Mouse (Mus musculus): Measurements from ENCODE around the gene Gdf3.
"Not testable (repeated sequence)": the region's sequence is repeated elsewhere in the genome, so short reads cannot be mapped to it uniquely, and the experiment has no call there.

Gene Gdf3

DNA sequence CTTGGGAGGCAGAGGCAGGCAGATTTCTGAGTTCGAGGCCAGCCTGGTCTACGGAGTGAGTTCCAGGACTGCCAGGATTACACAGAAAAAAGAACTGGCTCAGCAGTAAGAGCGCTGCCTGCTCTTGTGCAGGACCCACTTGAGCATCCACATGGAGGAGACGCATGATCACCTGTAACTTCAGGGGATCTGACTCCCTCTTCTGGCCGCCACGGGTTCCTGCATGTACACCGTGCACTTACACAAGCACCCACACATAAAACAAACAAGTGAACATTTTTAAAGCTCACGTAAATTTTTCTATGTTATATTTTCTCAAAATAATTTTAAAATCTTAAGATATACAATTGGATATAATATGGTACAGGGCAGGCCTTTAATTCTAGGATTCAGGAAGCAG, 4.4 kb downstream of the Gdf3 start:
- DNase-seq (ENCODE audit: low spot score in 2 of 2): no peak

DNA sequence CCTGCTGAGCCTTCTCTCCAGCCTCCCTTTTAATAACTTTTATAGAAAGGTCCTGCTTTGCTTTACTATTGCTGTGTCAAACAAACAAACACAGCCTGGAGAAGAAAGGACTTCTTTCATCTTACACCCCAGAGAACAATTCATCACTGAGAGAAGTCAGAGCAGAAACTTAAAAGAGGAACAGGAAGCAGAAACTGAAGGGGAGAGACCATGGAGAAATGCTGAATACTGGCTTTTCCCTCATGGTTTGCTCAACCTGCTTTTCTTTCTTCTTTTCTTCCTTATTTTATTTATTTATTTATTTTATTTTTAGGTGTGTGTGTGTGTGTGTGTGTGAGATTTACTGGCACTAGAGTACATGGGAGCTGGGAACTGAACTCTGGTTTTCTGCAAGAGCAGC, 5.6 kb downstream of the Gdf3 start:
- no peak for DNase-seq (ENCODE audit: low spot score in 2 of 2)

DNA sequence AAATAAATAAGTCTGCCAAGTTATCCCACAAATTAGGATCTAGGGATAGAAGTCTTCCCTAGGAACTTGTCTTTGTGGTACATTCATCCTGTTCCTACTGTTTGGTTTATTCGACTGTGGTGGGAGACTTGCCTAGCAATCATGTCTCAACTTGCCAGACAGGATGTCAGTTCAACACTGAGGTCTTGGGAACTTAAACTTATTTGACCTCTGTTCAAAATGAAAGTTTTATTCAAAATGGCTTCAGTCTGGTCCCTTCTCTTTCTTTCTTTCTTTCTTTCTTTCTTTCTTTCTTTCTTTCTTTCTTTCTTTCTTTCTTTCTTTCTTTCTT, 6.9 kb downstream of the Gdf3 start:
- no peak for DNase-seq (ENCODE audit: low spot score in 2 of 2)

DNA sequence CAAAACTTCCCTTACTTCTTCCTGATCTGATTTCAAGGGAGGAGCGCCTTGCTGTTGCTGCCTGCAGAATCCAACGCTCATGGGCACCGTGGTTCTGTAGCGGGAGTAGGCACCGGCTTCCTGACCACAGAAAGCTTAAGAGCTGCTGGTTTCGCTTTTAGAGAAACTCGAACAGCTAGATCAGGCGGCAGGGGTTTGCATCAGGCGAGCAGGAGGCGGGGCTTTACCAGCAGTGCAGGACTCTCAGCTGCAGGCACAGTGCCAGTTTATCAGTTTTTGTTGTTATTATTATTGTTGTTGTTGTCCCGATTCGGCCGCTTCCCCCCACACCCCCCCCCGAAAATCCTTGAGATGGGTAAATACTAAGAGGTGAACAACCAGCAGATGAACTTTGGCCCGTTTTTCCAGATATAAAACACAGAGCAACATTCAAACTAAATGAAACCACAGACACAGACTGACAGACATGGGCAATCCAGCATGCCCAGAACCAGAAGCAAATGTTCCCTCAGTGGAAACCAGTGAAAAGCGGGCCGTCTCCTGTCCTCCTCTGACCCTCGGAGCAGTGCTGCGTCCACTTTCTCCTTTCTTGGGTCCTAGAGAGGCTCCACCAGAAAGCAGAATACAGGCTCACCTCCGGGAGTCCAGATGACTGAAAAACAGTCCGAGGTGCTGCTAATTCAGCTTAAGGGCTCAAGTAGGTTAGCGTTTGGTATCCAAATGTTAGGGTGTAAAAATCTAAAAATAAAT, 7.5 kb downstream of the Gdf3 start, which contains the start of gene Apobec1:
TSS of gene Apobec1 (minus strand) at position 203 of the 750 bp plus-strand sequence.
- DNase-seq (ENCODE audit: low spot score in 2 of 2): peak; percentile 49 to 71

DNA sequence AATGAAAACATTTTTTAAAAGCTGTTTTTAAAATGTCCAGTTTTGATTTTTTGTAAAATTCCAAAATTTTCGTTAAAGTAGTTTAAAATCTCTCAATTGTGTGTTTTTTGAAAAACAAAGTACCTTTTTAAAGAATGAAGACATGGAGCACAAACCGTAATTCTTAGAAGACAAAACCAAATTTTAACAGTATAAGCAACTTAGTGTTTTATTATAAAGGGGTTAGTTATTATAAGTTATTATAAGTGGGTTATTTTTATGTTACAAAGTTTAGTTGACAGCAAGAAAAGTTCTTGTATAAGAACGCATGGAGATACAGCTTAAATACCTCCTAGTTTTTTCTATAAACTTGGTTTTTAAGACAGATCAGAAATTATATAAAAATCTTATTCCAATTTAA, 8.3 kb downstream of the Gdf3 start:
- DNase-seq (ENCODE audit: low spot score in 2 of 2): no peak

DNA sequence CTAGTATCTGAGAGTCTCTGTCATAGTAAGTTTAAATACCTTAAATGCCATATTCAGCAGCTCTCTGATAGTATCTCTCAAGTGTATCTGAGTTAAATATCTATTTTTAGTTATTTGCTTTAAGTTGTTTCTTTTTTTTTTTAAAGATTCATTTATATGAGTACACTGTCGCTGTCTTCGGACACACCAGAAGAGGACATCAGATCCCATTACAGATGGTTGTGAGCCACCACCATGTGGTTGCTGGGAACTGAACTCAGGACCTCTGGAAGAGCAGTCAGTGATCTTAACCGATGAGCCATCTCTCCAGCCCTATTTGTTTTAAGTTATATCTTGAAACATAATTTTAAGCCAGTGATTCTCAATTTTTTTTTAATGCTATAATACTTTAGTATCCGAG, 8.9 kb downstream of the Gdf3 start:
- DNase-seq (ENCODE audit: low spot score in 2 of 2): no peak

DNA sequence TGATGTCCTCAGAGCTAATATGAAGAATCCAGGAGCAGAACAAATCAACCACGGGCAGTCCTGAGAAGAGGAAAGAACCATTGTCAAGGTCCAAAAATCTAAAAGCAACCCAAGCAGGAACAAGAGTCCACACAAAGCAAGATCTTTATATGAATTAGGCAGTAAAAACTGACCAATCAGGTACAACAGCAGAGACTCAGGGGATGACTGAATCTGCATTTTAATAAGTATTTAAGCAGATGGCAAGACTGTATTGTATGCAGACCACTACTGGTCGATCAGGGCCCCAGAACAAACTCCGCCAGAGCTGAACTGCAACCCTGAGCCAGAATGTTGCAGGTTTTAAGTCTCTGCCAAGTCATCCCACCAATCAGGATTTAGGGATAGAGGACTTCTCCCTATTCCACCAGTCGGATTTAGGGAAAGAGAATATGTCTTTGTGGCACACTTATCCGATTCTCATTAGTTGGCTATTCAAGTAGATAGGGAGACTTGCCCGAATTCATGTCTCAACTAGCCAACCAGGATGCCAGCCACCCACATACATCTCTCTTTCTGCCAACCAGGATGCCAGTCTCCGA, 9.7 kb downstream of the Gdf3 start:
- no peak for DNase-seq (ENCODE audit: low spot score in 2 of 2)

DNA sequence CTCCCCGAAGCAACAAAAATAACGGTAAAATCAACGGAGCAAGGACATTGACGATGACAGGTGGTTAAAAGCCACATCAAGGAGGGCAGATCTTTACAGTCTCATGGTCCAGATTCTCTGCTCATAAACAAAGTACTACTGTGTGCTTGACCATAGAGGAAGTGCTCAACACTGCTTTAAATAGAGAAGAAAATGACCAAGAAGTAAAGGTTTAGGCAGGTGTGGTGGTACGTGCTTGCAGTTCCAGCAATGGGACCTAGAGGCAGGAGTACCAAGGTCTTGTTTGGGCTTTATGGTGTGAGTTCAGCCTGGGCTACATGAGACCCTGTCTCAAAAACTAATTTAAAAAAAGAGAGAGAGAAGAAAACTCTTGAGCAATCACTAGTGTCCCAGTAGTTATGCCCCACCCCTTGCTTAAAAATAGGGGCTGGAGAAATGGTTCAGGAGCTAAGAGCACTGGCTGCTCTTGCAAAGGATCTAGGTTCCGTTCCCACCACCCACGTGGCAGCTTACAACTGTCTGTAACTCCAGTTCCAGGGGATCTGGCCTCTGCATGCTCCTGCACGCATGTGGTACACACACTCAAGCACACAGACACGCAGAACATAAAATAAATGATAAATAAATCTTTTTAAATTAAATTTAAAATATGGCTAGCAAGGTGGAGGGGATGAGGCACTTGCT, 10.7 kb downstream of the Gdf3 start:
- DNase-seq (ENCODE audit: low spot score in 2 of 2): no peak

DNA sequence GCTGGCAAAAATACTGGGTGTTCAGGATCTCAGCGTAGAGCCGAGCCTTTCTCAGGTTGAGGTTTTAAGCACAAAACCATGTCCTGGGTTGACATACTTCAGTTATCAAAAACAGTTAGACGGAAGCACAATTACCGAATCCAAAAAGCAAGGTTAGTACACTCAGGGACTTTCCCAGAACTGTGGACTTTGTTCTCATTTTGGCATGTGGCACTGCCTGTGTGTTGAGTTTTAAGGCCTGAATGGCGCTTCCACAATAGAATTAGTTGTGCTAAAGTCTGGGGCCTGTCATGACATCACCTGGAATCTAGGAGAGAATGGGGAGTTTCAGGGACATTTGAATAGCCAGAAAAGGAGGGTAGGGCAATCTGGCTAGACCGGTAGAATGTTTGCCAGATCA, 11.5 kb downstream of the Gdf3 start:
- DNase-seq (ENCODE audit: low spot score in 2 of 2): no peak

DNA sequence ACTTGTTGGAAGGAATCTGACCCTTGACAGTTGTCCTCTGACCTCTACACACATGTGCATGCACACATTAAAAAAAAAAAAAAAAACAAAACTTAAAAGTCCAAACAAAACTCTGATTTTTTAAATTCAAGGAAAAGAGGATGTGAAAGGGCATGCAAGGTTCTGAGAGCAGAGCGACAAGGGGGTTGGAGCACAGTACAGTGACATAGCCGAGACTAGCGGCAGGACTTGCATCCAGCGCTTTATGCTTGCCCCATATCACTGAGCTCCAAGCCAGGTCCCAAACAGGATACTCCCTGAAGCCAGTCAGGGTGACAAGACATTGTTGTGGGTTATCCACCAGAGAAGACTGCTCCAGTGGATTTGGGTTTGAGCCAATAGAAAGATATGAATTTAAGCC, 11.9 kb downstream of the Gdf3 start:
- DNase-seq (ENCODE audit: low spot score in 2 of 2): no peak

DNA sequence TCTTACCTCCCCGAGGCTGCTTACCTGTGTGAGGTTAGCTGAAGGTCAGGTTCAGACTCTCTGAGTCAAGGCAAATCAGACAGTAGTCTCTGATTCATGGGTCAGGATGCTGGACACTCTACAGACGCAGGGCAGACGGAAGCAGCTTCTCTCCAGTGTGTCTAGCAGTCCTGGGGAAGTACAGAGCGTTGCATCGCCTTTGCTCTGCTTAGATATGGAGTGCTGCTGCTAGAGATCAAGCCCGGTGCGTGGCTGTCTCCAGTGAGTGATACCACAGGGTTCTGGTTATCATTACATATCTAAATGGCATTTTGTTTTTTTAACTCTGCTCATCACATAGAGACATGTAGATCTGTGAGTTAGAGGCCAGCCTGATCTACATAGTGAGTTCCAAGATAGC, 13.3 kb downstream of the Gdf3 start:
- no peak for DNase-seq (ENCODE audit: low spot score in 2 of 2)

DNA sequence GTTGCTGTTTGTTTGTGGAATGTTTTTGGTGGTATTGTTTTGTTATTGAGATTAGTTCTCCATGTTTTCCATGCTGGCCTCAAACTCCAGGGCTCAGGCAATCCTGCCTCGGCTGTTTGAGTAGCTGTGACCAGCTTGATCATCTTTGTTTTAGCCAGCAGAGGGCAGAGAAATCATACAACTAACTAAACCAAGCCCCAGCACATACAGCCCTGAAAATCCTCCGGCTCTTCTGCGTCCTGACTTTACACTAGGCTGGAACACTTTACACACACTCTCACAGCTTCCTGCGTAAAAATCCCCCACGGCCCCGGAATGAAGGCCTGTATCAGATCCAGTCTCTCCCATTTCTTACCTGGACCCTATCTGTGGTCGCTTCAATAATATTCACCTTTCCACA, 14.2 kb downstream of the Gdf3 start:
- DNase-seq (ENCODE audit: low spot score in 2 of 2): no peak

DNA sequence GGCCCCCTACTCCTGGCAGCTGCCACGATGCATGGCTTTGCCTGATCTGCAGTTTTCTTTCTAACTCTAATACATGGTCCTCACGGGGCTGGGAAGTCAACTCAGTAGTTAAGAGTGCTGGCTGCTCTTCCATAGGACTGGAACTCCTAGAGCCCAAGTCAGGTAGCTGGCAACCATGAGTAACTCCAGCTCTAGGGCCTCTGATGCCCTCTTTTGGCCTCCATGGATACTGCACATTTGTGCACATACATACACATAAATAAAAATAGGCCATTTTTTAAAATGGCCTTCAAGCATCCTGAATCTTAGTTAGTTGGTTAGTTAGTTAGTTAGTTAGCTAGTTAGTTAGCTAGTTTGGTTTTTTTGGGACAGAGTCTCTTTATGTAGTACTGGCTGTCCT, 17.0 kb downstream of the Gdf3 start:
- DNase-seq (ENCODE audit: low spot score in 2 of 2): no peak

DNA sequence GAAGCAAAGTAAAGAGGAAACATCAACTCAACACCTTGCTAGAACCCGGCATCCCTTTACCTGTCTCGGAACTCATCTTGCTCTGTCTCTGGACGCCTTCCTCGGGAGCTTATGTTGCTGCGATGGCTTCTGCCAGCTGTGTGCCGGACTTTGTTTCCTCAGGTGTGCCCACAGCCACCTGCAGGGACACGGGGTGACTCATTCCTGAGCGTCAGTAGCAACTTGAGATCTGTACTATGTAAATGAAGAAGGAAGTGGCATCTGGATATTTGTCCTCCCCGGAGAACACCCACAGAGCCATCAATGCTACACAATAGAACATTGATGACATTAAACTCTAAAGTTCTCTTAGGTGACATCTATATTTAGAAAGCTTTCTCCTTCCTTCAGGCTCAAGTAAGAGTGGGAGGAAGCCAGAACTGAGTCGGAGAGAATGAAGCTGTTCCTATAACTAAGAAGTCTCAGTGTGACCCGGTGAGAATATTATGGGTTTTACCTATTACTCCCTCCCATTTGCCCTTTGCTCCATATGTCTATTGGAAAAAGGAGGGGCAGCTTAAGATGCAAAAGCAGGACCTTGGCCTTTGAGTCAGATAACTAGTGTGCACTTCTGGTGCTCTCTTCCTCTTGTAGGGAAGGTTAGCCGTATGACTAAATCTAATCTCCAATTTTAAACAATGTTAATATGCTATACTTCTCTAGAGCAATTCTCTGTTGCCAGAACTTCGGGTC, 18.7 kb downstream of the Gdf3 start:
- no peak for DNase-seq (ENCODE audit: low spot score in 2 of 2)

DNA sequence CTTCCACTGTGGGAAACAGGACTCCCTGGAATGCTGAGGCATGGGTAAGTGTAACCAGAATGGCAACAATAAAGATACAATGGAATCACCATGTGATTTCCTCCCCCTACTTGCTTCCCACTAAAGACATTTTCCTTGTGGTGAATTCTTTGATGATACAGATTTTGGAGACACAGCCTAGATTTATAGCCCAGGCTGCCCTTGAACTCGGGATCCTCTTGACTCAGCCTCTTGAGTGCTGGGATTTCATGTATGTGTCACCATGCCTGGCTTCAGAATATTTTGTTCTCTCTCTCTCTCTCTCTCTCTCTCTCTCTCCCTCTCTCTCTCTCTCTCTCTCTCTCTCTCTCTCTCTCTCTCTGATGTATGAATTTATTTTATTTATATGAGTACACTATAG, 30.8 kb downstream of the Gdf3 start:
- no peak for DNase-seq (ENCODE audit: low spot score in 2 of 2)

DNA sequence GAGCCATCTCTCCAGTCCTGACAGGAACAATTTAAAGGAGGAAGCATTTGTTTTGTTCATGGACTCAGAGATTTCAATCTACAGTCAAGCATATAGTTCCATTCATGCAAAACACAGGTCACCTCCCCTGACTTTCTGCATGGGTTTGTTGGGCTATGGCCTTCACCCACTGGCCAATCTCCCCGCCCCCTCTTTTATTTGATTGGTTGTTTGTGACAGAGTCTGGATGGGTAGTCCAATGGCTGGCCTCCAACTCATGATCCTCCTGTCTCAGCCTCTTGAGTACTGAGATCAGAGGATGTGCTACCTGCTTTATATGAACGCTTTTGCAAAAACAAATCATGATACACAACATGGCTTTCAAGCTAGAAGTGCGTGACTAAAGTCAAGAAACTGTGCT, 32.9 kb downstream of the Gdf3 start:
- no peak for DNase-seq (ENCODE audit: low spot score in 2 of 2)

DNA sequence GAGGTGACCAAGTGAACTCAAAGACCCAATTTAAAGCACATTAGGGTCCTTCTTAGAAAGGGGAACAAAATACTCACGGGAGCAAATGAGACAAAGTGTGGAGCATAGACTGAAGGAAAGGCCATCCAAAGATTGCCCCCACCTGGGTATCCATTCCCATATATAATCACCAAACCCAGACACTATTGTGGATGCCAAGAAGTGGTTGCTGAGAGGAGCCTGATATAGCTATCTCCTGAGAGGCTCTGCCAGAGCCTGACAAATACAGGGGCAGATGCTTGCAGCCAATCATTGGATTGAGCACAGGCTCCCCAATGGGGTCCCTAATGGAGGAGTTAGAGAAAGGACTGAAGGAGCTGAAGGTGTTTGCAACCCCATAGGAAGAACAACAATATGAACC, 34.9 kb downstream of the Gdf3 start:
- DNase-seq (ENCODE audit: low spot score in 2 of 2): not testable (repeated sequence)

DNA sequence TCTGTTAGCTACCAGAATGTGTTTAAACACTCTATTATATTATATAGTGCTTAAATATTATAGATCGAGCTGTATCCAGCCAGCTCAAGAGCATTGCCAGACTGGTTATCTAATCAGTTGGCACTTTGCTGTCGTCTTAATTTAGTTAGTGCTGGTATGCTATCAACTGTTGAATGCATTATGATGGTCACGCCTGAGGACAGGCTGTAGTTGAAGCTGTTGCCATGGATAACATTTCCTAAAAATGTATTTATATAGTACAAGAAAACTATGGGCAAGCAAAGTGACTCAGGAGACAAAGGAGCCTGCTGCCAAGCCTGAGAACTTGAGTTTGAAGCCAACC, 38.3 kb downstream of the Gdf3 start:
- no peak for DNase-seq (ENCODE audit: low spot score in 2 of 2)

DNA sequence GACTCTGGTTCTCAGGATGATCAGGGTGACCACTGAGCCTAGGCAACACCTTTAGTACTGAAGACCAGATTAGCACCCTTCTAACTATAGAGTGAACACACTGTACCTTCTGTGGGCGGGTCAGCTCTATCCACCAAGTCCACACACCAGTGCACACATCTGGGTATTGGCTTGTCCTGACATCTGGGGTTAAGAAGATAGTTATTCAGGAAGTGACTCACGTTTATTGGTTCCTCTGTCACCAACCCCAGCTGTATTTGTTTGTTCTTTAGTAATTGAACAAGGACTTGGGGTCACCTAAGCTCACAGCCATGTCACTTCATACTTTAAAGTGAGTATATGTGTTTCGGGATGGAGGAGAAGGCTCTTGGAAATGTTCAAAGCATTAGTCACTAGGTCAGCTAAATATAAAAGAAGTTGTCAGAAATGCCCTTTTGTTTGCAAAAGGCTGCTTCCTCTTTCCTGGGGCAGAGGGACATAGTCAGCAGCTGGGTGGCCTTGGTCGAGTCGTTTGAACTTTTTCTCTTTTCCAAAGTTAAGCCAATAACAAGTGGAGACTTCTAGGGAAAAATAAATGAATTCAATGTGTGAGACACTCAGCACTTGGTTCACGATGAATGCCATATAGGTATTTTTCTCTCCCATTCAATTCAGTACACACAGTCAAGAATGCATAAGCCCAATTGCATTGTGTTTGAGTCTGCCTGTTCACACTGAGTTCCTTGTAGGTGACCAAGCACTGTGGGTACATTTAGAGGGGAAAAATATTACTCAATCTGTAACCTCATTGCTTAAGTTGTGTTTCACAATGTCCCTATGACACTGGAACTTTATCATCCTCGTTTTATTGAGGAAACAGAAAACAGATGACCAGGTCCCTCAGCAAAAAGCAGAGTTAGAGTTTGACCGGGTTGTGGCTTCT, 38.9 kb downstream of the Gdf3 start:
- no peak for DNase-seq (ENCODE audit: low spot score in 2 of 2)

DNA sequence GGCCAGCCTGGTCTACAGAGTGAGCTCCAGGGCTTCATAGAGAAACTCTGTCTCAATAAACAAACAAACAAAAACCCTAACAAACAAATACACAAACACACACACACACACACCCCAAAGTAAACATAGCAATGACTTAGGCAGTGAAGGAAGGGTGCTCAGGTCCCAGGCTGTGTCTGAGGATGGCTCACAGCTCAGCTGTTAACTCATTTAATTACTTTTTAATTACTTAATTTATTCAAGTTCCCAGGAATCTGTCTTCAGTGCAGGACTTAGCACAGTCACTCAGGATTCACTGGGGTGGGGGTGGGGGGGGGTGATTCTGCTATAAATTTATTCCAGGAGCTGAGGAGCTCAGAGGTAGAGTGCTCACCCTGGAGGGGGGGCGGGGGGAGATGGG, 40.1 kb downstream of the Gdf3 start:
- no peak for DNase-seq (ENCODE audit: low spot score in 2 of 2)

DNA sequence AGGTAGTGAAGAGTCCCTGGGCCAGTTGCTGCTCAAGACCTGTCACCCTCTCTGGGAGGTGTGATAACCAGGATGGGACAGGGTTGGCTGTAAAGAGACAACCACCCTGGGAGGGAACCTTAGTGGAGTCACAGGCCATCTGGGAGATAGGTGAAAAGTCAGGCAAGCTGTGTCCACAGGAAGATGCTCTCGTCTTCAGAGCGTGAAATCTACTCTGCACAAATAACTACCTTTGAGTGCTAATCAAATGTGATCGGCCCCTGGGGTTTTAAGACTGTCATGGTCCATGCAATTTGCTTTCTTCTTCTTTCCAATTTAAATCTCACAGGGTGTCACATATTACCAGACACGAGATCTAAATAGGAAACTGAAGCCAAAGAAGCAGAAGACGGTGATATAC, 40.8 kb downstream of the Gdf3 start:
- no peak for DNase-seq (ENCODE audit: low spot score in 2 of 2)
